Mouse (Mus musculus): ENCODE data around the gene Uqcr10.

GRCm38 (mm10) chr11:4691213-4691612 is 12.9 kb downstream of the Uqcr10 start:
- no peak for TF ChIP-seq CTCF (IDR thresholded peaks at IDR 0.05; ENCODE audit: low read depth, low read length)
- no peak for TF ChIP-seq POLR2A (IDR thresholded peaks at IDR 0.05; ENCODE audit: borderline replicate concordance, low read depth, low read length)
